Mouse (Mus musculus) forebrain, embryonic 13.5 days (tissue): ENCODE measurements around the gene Slc32a1. TPM values are rescaled to one million over a fixed set of nuclear protein-coding genes. Genes with fewer than 3 reads are reported as not detected.

Experiments
- ATAC-seq: fragments of 200-750 bp; cut with Nextera tagmentation; 2 replicates; pipeline ENCODE4 v1.8.0; 2017
- H3K27ac ChIP-seq: fragments of 300-500 bp; sonication (generic); 2 replicates; pipeline ENCODE4 v1.5.1; 2015; ENCODE audit warnings: inconsistent platforms, mild to moderate bottlenecking, moderate library complexity
- H3K27me3 ChIP-seq: fragments of 300-500 bp; sonication (generic); 2 replicates; pipeline ENCODE4 v1.6.1; 2015; ENCODE audit warnings: mild to moderate bottlenecking, inconsistent platforms
- H3K36me3 ChIP-seq: fragments of 300-500 bp; sonication (generic); 2 replicates; pipeline ENCODE4 v1.6.1; 2015; ENCODE audit warnings: mild to moderate bottlenecking, inconsistent platforms; ENCODE audit not compliant: poor library complexity, severe bottlenecking
- H3K4me1 ChIP-seq: fragments of 300-500 bp; sonication (generic); 2 replicates; pipeline ENCODE4 v1.6.1; 2015; ENCODE audit warnings: inconsistent platforms
- H3K4me2 ChIP-seq: fragments of 300-500 bp; sonication (generic); 2 replicates; pipeline ENCODE4 v1.6.1; 2015; ENCODE audit warnings: inconsistent platforms, mild to moderate bottlenecking, moderate library complexity
- H3K4me3 ChIP-seq: fragments of 300-500 bp; sonication (generic); 2 replicates; pipeline ENCODE4 v1.5.1; 2015; ENCODE audit warnings: mild to moderate bottlenecking, inconsistent platforms
- H3K9ac ChIP-seq: fragments of 300-500 bp; sonication (generic); 2 replicates; pipeline ENCODE4 v1.6.1; 2015; ENCODE audit warnings: mild to moderate bottlenecking, inconsistent platforms
- H3K9me3 ChIP-seq: fragments of 300-500 bp; sonication (generic); replicated peaks from 2 replicates; pipeline ENCODE4 v1.6.1; 2016; ENCODE audit warnings: inconsistent platforms
- WGBS: fragments of 180-500 bp; shearing (Covaris S2); methylation state at CpG from one replicate; pipeline ENCODE4 v1.1.7; 2015; 5-methylcytosine and 5-hydroxymethylcytosine counted together
- polyA plus RNA-seq: library from polyadenylated mRNA; unstranded; fragments of >200 nt; fragmentation: Nextera tagmentation; extraction: Ambion mirVana; gene quantifications from 2 replicates; pipeline ENCODE4 v1.2.1, GENCODE M21; 2015

Gene Slc32a1
- polyA plus RNA-seq, 1 experiment from 2014 or later: 5.6 TPM

DNA sequence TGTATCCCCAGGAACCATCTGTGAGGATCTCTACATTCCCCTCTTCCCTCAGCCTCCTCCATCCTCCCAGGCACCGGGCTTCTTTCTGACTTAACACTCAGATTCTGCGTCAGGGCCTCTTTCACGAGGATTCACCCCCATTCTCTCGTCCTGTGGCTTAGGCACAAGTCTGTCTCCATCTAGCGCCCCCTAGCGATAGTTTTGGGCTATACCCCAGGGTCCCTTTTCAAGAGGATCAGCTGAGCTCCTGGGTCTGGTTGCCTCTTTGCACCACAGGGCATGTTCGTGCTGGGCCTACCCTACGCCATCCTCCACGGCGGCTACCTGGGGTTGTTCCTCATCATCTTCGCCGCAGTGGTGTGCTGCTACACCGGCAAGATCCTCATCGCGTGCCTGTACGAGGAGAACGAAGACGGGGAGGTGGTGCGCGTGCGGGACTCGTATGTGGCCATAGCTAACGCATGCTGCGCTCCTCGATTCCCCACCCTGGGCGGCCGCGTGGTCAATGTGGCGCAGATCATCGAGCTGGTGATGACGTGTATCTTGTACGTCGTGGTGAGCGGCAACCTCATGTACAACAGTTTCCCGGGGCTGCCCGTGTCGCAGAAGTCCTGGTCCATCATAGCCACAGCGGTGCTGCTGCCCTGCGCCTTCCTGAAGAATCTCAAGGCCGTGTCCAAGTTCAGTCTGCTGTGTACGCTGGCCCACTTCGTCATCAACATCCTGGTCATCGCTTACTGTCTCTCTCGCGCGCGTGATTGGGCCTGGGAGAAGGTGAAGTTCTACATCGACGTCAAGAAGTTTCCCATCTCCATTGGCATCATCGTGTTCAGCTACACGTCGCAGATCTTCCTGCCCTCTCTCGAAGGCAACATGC lies 3.2 kb downstream of the Slc32a1 start:
- Histone ChIP-seq H3K36me3 (peaks cover 7% of the 10 kb centered on the region; the same call in 1 of the 2 replicates), H3K9ac (peak overlapping the region; percentile 85), H3K9me3 (no peaks in the 10 kb centered on the region), H3K4me3 (peak overlapping the region; percentile 54), H3K27me3 (peaks cover 100% of the 10 kb centered on the region), H3K4me2 (peak overlapping the region; percentile 64), H3K4me1 (peaks cover 45% of the 10 kb centered on the region), H3K27ac (peak overlapping the region; percentile 95)
- ATAC-seq: peak; percentile 28
- WGBS: 3% methylated on average over 53 of the region's 53 CpGs

DNA sequence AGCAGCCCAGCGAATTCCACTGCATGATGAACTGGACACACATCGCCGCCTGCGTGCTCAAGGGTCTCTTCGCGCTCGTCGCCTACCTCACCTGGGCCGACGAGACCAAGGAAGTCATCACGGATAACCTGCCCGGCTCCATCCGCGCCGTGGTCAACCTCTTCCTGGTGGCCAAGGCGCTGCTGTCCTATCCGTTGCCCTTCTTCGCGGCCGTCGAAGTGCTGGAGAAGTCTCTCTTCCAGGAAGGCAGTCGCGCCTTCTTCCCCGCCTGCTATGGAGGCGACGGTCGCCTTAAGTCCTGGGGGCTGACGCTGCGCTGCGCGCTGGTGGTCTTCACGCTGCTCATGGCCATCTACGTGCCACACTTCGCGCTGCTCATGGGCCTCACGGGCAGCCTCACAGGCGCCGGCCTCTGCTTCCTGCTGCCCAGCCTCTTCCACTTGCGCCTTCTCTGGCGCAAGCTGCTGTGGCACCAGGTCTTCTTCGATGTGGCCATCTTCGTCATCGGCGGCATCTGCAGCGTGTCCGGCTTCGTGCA lies 3.9 kb downstream of the Slc32a1 start:
- no peak for ATAC-seq
- Histone ChIP-seq H3K4me1 (peaks cover 41% of the 10 kb centered on the region), H3K36me3 (peaks cover 7% of the 10 kb centered on the region; the same call in 1 of the 2 replicates), H3K4me2 (peak overlapping the region; percentile 64), H3K4me3 (peak overlapping the region; percentile 54), H3K27ac (peak overlapping the region; percentile 40), H3K9ac (peak overlapping the region; percentile 85), H3K27me3 (peaks cover 100% of the 10 kb centered on the region), H3K9me3 (no peaks in the 10 kb centered on the region)
- WGBS: 1% methylated on average over 47 of the region's 47 CpGs

DNA sequence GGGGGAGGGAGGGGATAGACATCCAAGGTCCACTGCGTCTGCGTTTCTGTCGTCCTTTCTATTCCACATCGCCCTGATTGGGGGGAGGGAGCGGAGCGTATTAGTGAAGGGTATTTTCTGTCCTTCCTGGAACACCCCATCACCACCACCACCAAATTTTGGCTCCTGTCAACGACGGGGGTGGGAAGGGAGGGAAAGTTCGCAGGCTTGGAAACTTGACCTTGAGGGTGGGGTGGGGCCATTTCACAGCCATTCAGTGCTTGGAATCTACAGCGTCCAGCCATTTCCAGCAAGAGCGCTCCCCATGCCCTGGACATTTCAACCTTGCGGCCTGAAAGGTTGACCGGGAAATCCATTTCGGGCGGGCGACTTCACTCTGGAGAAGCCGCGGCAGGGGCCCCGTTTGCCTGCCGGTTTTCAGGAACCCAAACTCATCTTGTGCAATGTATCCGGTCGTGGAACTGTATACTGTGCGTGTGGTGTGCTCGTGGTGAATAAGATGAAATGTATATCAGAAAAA lies 4.7 kb downstream of the Slc32a1 start:
- peaks cover 96% of the 10 kb centered on the region for H3K27me3 ChIP-seq
- peaks cover 38% of the 10 kb centered on the region for H3K4me1 ChIP-seq
- no peaks in the 10 kb centered on the region for H3K9me3 ChIP-seq
- ATAC-seq: no peak
- WGBS: under 1% methylated on average over 24 of the region's 24 CpGs
- H3K4me3 ChIP-seq: peak overlapping the region; percentile 54
- H3K36me3 ChIP-seq: peaks cover 7% of the 10 kb centered on the region; the same call in 1 of the 2 replicates
- H3K9ac ChIP-seq: peak overlapping the region; percentile 85
- H3K27ac ChIP-seq: peak overlapping the region; percentile 55
- H3K4me2 ChIP-seq: peak overlapping the region; percentile 64

DNA sequence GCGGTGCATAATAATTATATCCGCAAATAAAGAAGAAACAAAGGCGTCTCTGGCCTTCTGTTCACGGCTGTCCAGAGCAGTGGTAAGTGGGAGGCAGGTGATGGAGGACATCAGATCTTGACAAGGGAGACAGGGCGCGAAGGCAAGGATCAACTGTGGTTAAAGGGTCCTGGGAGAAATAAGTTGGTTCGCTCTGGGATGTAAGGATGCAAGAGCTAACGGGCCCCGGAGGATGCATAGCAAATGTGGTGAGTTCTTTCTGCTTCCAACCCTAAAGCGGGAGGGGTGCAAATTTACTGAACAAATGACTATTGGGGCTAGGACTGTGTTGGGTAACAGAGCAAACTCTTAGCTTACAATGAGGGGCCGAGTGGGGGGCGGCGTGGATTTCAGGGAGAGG lies 5.1 kb downstream of the Slc32a1 start:
- no peak for ATAC-seq
- Histone ChIP-seq H3K9ac (peak overlapping the region; percentile 85), H3K4me3 (peak overlapping the region; percentile 54), H3K9me3 (no peaks in the 10 kb centered on the region), H3K27ac (peak overlapping the region; percentile 55), H3K27me3 (peaks cover 94% of the 10 kb centered on the region), H3K36me3 (peaks cover 7% of the 10 kb centered on the region; the same call in 1 of the 2 replicates), H3K4me2 (peak overlapping the region; percentile 64), H3K4me1 (peaks cover 36% of the 10 kb centered on the region)
- whole genome bisulfite sequencing: 2% methylated on average over 13 of the region's 13 CpGs

DNA sequence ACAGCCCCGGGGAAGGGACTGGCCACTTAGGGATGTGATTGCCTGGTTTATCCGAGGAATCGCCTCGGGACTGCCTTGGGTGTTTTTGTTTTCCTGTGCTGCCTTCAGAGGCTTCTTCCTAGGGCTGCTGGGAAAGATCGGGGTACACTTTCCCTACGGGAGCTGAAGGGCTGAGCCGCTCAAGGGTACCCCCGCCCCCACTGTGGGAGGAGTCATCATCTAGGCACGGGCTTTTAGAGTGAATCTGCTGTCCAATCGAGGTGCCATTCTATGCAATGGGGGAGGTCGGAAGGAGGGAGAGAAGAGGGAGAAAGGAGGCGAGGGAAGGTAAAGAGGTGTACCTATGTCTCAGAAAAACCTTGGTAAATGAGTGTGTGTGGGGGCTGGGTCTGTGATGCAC lies 5.7 kb downstream of the Slc32a1 start:
- peak overlapping the region; percentile 54 for H3K4me3 ChIP-seq
- H3K4me2 ChIP-seq: peak overlapping the region; percentile 64
- H3K9me3 ChIP-seq: no peaks in the 10 kb centered on the region
- H3K27me3 ChIP-seq: peaks cover 94% of the 10 kb centered on the region
- peak; percentile 79 for ATAC-seq
- WGBS: 1% methylated on average over 12 of the region's 12 CpGs
- H3K4me1 ChIP-seq: peaks cover 31% of the 10 kb centered on the region
- peaks cover 7% of the 10 kb centered on the region; the same call in 1 of the 2 replicates for H3K36me3 ChIP-seq
- H3K9ac ChIP-seq: peak overlapping the region; percentile 85
- H3K27ac ChIP-seq: peak overlapping the region; percentile 55

DNA sequence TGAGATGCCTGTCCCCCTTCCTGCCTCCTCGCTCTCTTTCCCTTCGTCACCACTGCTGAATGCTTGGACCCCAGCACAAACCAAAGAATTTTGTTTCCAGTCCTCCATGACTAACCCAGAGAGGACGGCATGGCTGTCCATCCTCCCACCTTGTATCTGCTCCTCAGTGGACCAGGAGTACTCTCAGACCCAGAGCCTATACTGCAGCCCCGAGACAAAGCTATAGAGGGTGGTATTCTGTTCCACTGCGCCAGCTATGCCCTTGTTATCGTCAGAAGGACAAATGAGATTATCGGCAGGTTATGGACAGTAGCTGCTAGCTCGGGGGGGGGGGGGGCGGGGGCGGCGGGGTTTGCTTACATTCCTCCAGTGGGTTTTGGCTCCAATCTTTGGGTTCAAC lies 6.2 kb downstream of the Slc32a1 start:
- peak overlapping the region; percentile 43 for H3K9ac ChIP-seq
- peak overlapping the region; percentile 64 for H3K4me2 ChIP-seq
- H3K27me3 ChIP-seq: peaks cover 94% of the 10 kb centered on the region
- peaks cover 7% of the 10 kb centered on the region; the same call in 1 of the 2 replicates for H3K36me3 ChIP-seq
- ATAC-seq: no peak
- peaks cover 31% of the 10 kb centered on the region for H3K4me1 ChIP-seq
- H3K9me3 ChIP-seq: no peaks in the 10 kb centered on the region
- 9% methylated on average over 11 of the region's 11 CpGs for WGBS
- peak overlapping the region; percentile 54 for H3K4me3 ChIP-seq
- H3K27ac ChIP-seq: peak overlapping the region; percentile 55

DNA sequence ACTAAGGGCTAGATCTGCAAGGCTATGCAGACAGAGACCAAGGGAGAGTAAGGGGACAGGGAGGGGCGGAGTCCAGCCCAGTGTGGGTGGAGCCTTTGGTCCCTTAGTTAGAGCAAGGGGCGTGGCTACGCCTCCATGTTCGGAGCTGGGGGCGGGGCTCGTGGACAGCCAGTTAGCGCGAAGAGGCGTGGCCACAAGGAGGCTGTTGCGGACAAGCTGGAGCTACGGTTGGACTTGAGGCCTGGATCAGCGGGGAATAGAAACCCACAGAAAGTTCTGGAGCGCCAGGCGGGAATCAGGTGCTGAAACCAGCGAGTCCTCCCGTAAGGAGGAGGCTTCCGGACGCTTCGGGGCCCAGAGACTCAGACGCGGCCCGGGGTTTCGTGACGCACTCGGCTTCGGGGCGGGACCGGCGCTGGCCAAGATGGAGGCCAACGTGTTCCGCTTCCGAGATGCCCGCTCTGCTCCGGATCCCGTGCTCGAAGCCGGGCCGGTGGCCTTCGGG lies 14.2 kb downstream of the Slc32a1 start, which contains the start of gene Actr5:
TSS of gene Actr5 (plus strand) at position 171 of the 505 bp plus-strand sequence.
- peak; percentile 93 for ATAC-seq
- Histone ChIP-seq H3K27ac (peak within 1 kb of the TSS; percentile 89), H3K9ac (peak within 1 kb of the TSS; percentile 92), H3K4me2 (peak within 1 kb of the TSS; percentile 86), H3K27me3 (peaks cover 20% of the 10 kb centered on the region), H3K9me3 (no peaks in the 10 kb centered on the region), H3K4me3 (peak within 1 kb of the TSS; percentile 83), H3K4me1 (peaks cover 23% of the 10 kb centered on the region), H3K36me3 (peaks cover 20% of the 10 kb centered on the region)
- WGBS: under 1% methylated on average over 28 of the region's 39 CpGs

DNA sequence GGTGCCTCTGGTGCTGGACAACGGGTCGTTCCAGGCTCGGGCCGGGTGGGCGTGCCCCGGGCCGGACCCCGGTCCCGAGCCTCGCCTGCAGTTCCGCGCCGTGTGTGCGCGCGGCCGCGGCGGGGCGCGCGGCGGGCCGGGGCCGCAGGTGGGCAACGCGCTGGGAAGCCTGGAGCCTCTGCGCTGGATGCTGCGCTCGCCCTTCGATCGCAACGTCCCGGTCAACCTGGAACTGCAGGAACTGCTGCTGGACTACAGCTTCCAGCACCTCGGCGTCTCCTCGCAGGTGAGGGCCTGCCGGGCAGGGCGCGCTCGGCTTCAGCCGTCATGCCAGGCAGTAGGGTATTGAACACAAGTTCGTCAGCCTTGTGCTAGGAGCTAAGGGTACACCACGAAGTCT lies 14.7 kb downstream of the Slc32a1 start:
- H3K36me3 ChIP-seq: peaks cover 25% of the 10 kb centered on the region
- H3K4me2 ChIP-seq: peak overlapping the region; percentile 86
- H3K9ac ChIP-seq: peak overlapping the region; percentile 92
- peak; percentile 67 for ATAC-seq
- peaks cover 23% of the 10 kb centered on the region for H3K4me1 ChIP-seq
- peaks cover 20% of the 10 kb centered on the region for H3K27me3 ChIP-seq
- H3K4me3 ChIP-seq: peak overlapping the region; percentile 83
- H3K27ac ChIP-seq: peak overlapping the region; percentile 89
- 0% methylated on average over 43 of the region's 44 CpGs for WGBS
- H3K9me3 ChIP-seq: no peaks in the 10 kb centered on the region

DNA sequence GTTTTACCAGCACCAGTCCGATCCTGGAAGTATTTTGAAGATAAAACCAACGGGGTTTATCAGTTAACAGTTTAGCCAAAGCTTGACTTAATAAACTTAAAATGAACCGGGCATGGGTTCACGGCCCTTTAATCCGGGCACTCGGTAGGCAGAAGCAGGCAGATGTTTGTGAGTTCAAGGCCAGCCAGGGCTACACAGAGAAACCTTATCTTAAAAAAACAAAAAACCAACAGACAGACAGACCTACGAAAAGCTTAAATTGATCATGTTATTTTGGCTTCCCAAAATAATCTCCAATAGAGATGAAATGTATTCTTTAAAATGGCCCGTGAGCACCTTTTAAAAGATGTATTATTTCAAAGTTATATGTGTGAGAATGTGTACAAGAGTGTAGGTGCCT lies 15.1 kb downstream of the Slc32a1 start:
- Histone ChIP-seq H3K9ac (peak overlapping the region; percentile 92), H3K4me2 (peak overlapping the region; percentile 86), H3K4me3 (peak overlapping the region; percentile 83), H3K27ac (peak overlapping the region; percentile 89; the same call in 1 of the 2 replicates), H3K36me3 (peaks cover 29% of the 10 kb centered on the region), H3K9me3 (no peaks in the 10 kb centered on the region), H3K4me1 (peaks cover 23% of the 10 kb centered on the region), H3K27me3 (peaks cover 16% of the 10 kb centered on the region)
- 40% methylated on average over 8 of the region's 8 CpGs for WGBS
- no peak for ATAC-seq

DNA sequence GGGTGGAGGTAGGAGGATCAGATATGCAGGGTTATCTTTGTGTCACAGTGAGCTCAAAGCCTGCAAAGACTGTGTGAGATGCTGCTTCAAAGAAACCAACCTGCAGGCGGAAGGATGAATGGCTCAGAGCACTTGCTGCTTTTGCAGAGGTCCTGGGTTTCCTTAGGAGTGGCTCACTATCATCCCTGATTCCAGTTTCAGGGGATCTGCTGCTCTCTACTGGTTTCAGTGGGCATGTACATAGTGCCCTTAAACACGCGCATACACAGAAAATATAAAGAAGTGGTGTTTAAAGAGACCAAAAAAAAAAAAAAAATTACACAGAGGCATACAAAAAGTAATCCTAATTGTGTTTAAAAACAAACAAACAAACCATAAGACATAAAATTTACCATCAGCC lies 18.3 kb downstream of the Slc32a1 start:
- no peaks in the 10 kb centered on the region for H3K9me3 ChIP-seq
- H3K9ac ChIP-seq: no peak overlapping the region
- 79% methylated on average over 3 of the region's 3 CpGs for WGBS
- no peak overlapping the region for H3K4me2 ChIP-seq
- no peak overlapping the region for H3K27ac ChIP-seq
- no peak overlapping the region for H3K4me3 ChIP-seq
- ATAC-seq: no peak
- H3K27me3 ChIP-seq: no peaks in the 10 kb centered on the region
- H3K36me3 ChIP-seq: peaks cover 61% of the 10 kb centered on the region
- peaks cover 23% of the 10 kb centered on the region for H3K4me1 ChIP-seq

DNA sequence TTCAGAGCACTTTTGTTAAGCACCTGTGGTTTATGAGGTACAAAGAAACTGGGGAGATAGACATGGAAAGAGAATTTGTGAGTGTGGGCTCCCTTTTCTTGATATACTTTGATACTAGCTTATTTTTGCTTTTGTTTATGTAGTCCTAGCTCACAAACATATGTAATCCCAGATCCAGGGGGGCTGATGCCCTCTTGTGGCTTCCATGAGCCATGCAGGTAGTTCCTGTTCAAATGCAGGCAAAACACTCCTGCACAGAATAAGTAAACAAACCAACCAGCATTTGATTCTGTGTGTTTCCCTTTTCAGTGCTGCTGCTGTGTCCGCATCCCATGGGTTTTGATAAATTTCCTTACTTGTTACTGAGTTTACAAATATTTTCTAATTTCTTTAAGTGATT lies 18.8 kb downstream of the Slc32a1 start:
- H3K9ac ChIP-seq: no peak overlapping the region
- H3K4me2 ChIP-seq: no peak overlapping the region
- no peak for ATAC-seq
- peaks cover 64% of the 10 kb centered on the region for H3K36me3 ChIP-seq
- H3K27me3 ChIP-seq: no peaks in the 10 kb centered on the region
- no peak overlapping the region for H3K4me3 ChIP-seq
- no peaks in the 10 kb centered on the region for H3K9me3 ChIP-seq
- peaks cover 23% of the 10 kb centered on the region for H3K4me1 ChIP-seq
- 74% methylated on average over 1 of the region's 1 CpGs for WGBS
- no peak overlapping the region for H3K27ac ChIP-seq

DNA sequence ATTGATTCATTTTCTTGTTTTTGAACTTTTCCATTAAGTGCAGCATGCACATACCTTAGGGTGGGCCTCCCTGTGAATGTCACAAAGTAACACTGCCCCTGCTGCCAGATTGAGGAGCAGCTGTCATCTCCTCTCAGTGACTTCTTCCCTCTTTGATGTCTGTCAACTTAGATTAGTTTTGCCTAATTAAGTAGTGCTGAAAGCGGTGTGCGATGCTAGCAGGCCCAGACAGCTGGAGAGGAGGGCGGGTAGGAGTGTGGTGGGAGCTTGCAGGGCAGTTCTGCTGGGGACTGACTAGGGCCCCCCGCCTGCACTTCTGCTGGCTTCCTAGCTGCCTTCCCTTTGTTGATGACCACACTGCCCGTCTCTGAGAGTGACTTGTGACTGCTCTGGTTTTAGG lies 21.3 kb downstream of the Slc32a1 start:
- Histone ChIP-seq H3K27me3 (no peaks in the 10 kb centered on the region), H3K27ac (no peak overlapping the region), H3K36me3 (peaks cover 89% of the 10 kb centered on the region), H3K4me2 (no peak overlapping the region), H3K4me3 (no peak overlapping the region), H3K9ac (no peak overlapping the region), H3K4me1 (peaks cover 6% of the 10 kb centered on the region), H3K9me3 (no peaks in the 10 kb centered on the region)
- WGBS: 76% methylated on average over 5 of the region's 5 CpGs
- no peak for ATAC-seq
